Mouse (Mus musculus) layer of hippocampus, adult 6 months (tissue): ENCODE data around the gene Pfdn6. TPM values are rescaled to one million over a fixed set of nuclear protein-coding genes. Genes with fewer than 3 reads are reported as not detected.

Experiments used
- long read RNA-seq, 2 experiments: library from polyadenylated mRNA; unstranded; transcript quantifications; one replicate each; pipeline ENCODE4 v2.0.0; 2019 to 2020
- polyA plus RNA-seq: library from polyadenylated mRNA; unstranded; fragments of <200 nt; fragmentation: Nextera tagmentation; gene quantifications from 2 replicates; pipeline ENCODE4 v1.2.3, GENCODE M21; 2021

Pfdn6 gene
- polyA plus RNA-seq = 105 and 106 TPM in 2 replicates
- long read RNA-seq, experiment 1, transcript Pfdn6-201 (4 exons, 807 nt) = major isoform, 37 of 43 reads
- long read RNA-seq, experiment 1, transcript Pfdn6-204 (5 exons, 560 nt) = minor isoform, 5 of 43 reads
- long read RNA-seq, experiment 1, partial matches to known transcripts = 0 of 43 reads
- long read RNA-seq, experiment 1, other reads (novel, unspliced or antisense) = 0 of 43 reads
- long read RNA-seq, experiment 2, transcript Pfdn6-201 (4 exons, 807 nt) = major isoform, 7 of 12 reads
- long read RNA-seq, experiment 2, partial matches to known transcripts = 2 of 12 reads
- long read RNA-seq, experiment 2, other reads (novel, unspliced or antisense) = 1 of 12 reads

DNA sequence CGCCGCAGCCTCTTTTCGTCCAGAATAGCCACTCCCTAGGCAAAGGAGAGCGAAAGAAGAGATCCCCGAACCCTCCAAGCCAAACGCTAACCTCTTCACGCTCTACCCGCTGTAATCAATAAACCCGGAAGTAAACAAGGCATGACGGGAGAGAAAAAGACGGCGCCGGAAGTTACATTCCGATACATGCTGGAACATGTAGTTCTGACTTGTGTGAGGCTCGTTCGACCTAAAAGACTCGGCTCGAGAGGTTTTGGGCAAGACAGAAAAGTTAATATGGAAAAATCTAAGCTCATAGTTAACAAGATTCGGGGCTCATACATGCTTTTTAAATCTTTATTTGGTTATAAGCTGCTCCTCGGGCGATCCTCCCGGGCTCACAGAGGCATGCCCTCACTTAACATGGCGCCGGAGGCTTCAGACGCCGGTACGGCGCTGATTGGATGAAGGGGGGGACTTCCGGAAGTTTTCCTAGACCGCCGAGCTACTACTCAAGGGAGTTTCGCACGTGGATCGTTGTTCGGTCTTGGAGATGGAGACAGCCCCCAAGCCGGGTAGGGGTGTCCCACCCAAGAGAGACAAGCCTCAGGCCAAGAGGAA is at the start of gene Pfdn6, which contains the start of gene Wdr46:
TSS of gene Pfdn6 (minus strand) at position 138 of the 600 bp plus-strand sequence.
TSS of gene Wdr46 (plus strand) at position 455 of the 600 bp plus-strand sequence.

DNA sequence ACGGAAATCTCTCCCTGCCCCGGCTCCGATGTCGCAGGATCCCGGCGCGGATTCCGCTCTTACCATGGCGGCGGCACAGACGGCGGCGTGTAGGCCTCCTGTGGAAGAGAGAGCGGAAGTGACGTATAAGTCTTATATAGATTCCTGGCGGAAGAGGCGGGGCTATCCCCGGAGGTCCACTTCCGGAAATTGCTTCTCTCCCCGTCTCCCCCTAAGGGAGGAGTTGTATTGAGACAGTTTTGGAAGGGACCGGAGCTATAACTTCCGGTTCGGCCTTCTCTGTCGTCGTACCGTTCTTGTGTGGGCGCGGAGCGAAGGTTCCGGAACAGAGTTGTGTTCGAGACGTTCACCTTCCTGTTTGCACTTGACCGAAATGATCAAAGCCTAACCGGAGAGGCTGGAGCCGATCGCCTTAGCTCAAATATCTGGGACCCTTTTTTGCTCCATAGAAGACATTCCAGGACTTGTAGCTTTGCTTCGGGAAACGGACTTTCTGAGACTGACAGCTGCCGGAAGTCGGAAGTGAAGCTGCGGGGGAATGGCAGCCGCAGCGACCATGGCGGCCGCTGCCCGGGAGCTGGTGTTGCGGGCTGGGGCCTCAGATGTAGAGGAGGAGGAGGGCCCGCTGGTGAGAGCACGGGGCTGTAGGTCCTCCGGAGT is 15.5 kb upstream of the Pfdn6 start, which contains the start of the genes Vps52 and Rps18:
TSS of gene Vps52 (plus strand) at position 258 of the 660 bp plus-strand sequence.
TSS of gene Rps18 (minus strand) at position 447 of the 660 bp plus-strand sequence.

DNA sequence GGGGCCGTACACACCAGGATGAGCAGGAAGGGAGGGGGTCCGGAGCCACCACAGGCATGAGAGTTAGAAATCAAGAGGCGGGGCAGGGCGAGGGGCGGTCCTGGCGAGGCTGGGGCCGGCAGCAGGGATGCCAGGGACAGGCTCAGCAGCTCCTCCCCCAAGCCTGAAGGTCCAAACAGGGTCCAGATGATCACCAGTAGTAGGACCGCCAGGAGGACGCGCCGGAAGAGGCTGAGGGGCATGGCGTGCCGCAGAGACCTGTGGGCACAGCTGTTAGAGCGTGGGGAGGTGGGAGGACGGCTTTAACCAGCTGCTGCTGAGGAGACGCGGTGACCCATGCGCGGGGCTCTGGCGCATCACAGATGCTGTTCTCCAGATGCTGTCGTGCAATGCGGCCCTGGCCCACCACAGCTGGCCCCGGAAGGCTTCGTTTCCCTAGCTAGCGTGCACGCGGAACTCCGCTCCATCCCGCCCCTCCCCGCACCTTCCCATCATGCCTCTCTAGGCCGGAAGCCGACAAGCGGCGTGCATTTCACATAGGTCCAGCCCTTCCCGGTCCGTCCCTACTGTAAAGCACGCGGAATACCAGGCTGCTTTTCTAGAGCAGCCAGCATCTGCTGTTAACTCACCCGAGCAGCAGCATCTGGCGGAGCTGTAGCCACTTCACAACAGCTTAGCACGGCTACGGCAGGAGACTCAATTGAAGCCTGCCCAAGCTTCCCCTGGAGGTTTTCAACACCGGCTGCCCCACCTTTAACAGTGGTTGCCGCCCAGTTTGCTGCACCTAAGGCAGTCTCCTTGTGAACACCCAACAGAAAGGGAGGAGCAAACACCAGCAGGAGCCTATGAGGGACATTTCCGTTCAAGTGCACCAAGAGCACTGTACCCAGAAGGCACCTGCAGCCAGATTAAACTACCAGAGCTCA is 11.1 kb upstream of the Pfdn6 start, which contains the start of gene B3galt4:
TSS of gene B3galt4 (minus strand) at position 468 of the 926 bp plus-strand sequence.

DNA sequence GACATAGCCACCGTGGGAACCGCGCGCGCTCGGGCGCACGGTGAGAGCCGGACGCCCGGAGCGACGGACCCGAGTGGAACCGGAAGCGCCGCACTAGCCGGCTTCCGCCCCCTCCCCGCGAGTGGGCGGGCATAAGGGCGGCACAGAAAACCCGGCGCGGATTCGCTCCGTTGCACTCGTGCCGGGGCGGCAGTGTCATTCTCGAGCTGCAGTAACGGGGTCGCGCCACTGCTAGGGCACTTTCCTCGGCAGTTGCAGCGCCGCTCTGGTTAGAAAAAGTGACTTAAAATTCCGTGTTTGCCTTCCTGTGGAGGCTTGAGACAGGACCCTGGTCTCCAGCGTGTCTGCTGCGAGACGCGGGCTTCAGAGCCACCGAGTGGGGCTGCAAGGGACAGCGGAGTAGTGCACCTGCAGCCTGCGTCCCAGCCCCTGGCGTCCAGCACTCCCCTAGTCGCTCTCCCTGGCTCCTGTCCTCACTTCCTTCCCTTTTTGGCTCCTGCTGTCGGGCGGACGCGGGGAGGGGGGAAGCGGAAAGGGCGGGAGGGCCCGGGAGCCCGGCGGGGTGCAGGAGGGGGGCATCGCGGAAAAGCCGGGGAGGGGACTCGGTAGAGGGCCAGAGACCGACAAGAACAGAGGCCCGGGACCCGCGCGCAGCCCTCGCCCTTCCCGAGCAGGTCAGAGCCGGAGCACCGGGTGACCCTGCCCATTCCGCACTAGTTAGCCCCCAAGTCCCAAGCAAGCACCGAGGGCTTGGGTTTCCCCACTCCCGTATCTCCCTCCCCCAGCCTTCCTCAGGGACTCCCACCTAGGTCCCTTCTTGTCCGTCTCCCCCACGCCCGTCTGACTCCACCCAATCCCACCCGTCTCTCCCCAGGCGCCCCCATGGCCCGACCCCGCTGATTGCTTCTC is 10.5 kb downstream of the Pfdn6 start, which contains the start of gene Rgl2:
TSS of gene Rgl2 (plus strand) at position 173 of the 909 bp plus-strand sequence.

DNA sequence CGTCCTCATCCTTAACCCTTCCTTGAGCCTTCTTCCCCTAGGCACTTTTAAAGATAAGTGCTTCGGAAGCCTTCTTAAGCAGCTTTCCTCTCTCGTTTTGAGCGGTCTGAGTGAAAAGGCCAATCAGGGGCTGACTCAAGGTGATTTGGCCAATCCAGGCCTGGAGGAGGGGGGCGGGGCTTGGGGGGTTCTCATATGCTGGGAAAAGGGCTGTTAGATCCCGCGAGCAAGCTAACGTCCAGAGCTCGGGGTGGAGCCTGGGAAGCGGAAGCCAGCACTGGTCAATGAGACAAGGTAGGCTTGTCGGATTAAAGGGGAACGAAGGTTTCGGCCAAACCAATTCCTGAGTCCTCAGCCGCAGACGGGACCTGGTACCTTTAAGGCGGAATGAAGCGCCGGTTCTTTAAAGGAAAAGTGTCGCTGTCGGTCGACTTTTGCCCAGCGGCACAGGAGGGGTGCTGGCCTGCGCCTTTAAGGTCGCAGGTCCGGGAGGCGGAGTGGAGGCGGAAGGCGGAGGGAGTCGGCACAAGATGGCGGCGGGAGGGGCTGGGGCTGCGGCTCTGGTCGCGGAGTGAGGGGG is 24.4 kb downstream of the Pfdn6 start, which contains the start of the genes Tapbp and Zbtb22:
TSS of gene Tapbp (plus strand) at position 229 of the 580 bp plus-strand sequence.
TSS of gene Zbtb22 (plus strand) at position 234 of the 580 bp plus-strand sequence.

DNA sequence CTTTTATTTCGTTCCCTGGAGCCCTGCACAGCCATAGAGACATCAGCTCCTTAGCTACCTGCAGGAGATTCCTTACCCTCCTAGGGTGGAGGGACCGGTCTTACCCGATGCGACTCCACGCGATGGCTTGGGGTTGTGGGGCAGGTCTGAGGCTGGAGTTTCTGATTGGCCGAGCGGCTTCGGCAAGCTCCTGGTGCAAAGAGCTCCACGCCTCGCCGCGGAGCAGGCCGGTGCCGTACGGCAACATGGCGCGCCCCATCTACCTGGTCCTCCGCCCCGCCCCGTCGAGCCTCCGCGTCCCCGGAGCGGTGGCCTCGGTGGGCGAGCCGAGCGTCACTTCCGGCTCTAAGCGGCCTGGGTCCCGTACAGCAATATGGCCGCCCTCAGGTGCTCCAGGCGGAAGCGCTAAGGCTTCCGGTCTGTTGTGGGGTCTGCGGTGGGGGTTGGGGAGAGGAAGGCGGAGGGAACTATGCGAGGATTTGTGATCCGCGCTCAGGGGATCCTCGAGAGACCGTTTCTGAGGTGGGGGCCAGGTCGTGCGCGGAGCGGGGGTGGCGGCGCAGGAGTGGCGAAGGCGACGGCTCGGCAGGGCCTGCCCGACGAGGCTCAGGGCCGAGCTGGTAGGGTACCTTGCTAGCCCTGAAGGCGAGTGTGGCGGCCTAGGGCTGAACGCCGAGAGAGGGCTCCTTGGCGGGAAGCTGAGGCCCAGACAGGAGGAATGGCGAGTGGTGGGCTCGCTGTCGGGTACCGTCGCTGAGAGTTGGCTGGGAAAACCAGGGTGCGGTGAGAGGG is 30.9 kb downstream of the Pfdn6 start, which contains the start of gene Daxx:
TSS of gene Daxx (plus strand) at position 338 of the 792 bp plus-strand sequence.

DNA sequence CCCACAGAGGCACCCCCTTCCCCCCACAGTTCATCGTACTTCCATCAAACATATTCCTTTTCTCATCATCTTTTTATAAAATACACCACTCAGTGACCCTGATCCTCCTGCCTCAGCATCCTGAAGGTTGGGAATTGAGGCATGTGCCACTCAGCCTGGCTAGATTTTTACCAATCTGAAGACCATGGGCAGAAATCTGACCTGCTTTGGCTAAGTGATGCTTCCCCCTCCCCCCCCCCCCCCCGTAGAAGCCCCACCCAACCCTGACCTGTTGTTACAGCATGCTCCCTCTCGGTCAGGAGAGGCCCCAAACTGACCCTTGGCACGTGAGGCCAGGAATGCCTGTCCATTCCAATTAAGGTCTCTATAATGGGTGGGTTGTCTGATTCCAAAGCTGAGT is 35.3 kb downstream of the Pfdn6 start, which contains the start of gene Platr17:
TSS of gene Platr17 (plus strand) at position 301 of the 400 bp plus-strand sequence.

DNA sequence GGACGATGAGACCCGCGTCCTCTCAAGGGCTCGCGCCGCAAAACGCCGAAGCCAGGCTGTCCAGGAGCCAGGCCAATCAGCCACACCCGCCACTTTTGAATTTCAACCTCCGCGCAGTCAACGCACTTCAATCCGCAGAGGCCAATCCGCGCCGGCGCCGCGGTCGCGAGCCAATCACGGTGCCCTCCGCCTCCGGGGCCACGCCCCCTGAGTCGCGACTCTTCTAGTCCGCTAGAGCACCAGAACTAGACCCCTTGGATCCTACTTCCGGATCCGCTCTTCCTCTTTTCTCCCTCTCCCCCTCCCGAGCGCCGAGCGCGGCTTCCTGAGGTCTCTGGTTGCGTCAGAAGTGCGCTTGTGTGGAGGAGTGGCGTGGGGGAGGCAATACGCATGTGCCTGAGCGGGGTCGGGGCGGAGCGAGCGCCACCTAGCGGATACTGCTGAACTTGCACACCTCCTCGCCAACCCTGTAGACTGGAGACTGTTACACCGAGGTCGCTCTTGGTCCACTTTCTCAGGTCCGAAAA is 49.5 kb downstream of the Pfdn6 start, which contains the start of gene Kifc1:
TSS of gene Kifc1 (minus strand) at position 129 of the 527 bp plus-strand sequence.

Other genes with a start within 250 kb of the Pfdn6 start
- 33.7 and 36.0 TPM in 2 replicates for gene March2, start 221.7 kb downstream of the Pfdn6 start, polyA plus RNA-seq
- gene Rab11b, start 179.8 kb downstream of the Pfdn6 start, polyA plus RNA-seq = 642 and 757 TPM in 2 replicates
- 4.1 and 4.8 TPM in 2 replicates for gene Angptl4, start 158.5 kb downstream of the Pfdn6 start, polyA plus RNA-seq
- gene Kank3, start 129.8 kb downstream of the Pfdn6 start, polyA plus RNA-seq = 18.6 and 21.5 TPM in 2 replicates
- 3,625 and 3,721 TPM in 2 replicates for gene Rps28, start 115.8 kb downstream of the Pfdn6 start, polyA plus RNA-seq
- 965 and 1,137 TPM in 2 replicates for gene Ndufa7, start 115.8 kb downstream of the Pfdn6 start, polyA plus RNA-seq
- gene Cd320, start 97.3 kb downstream of the Pfdn6 start, polyA plus RNA-seq = 51.3 and 62.0 TPM in 2 replicates
- gene Gm7029, start 66.5 kb downstream of the Pfdn6 start, polyA plus RNA-seq = not detected in 2 replicates
- 0.51 TPM in 1 of 2 replicates, not detected in the other for gene Kifc1, start 49.7 kb downstream of the Pfdn6 start, polyA plus RNA-seq
- gene Platr17, start 35.2 kb downstream of the Pfdn6 start, polyA plus RNA-seq = 0.60 and 0.75 TPM in 2 replicates
- gene Daxx, start 30.9 kb downstream of the Pfdn6 start, polyA plus RNA-seq = 18.8 and 19.0 TPM in 2 replicates
- gene Tapbp, start 24.4 kb downstream of the Pfdn6 start, polyA plus RNA-seq = 28.3 and 30.0 TPM in 2 replicates
- gene Zbtb22, start 24.4 kb downstream of the Pfdn6 start, polyA plus RNA-seq = 4.5 and 4.6 TPM in 2 replicates
- gene Rgl2, start 10.8 kb downstream of the Pfdn6 start, polyA plus RNA-seq = 4.3 and 4.4 TPM in 2 replicates
- 5.0 and 6.5 TPM in 2 replicates for gene Wdr46, start 317 bp upstream of the Pfdn6 start, polyA plus RNA-seq
- 2.0 and 2.1 TPM in 2 replicates for gene B3galt4, start 11.1 kb upstream of the Pfdn6 start, polyA plus RNA-seq
- 48.0 and 48.1 TPM in 2 replicates for gene Vps52, start 15.5 kb upstream of the Pfdn6 start, polyA plus RNA-seq
- 812 and 816 TPM in 2 replicates for gene Rps18, start 15.7 kb upstream of the Pfdn6 start, polyA plus RNA-seq
- gene H2-K1, start 60.0 kb upstream of the Pfdn6 start, polyA plus RNA-seq = 37.2 and 44.8 TPM in 2 replicates
- 3.7 TPM in 2 replicates for gene Ring1, start 84.3 kb upstream of the Pfdn6 start, polyA plus RNA-seq
- 42.0 and 44.5 TPM in 2 replicates for gene H2-Ke6, start 87.7 kb upstream of the Pfdn6 start, polyA plus RNA-seq
- gene Slc39a7, start 91.3 kb upstream of the Pfdn6 start, polyA plus RNA-seq = 68.1 and 70.9 TPM in 2 replicates
- gene Rxrb, start 91.5 kb upstream of the Pfdn6 start, polyA plus RNA-seq = 10.4 and 11.9 TPM in 2 replicates
- 0.26 and 0.31 TPM in 2 replicates for gene Col11a2, start 99.1 kb upstream of the Pfdn6 start, polyA plus RNA-seq
- 1.9 TPM in 2 replicates for gene H2-Oa, start 152.0 kb upstream of the Pfdn6 start, polyA plus RNA-seq
- 41.6 and 44.5 TPM in 2 replicates for gene H2-DMa, start 179.2 kb upstream of the Pfdn6 start, polyA plus RNA-seq
- 39.6 and 50.6 TPM in 2 replicates for gene Brd2, start 182.3 kb upstream of the Pfdn6 start, polyA plus RNA-seq
- 0.23 and 0.52 TPM in 2 replicates for gene H2-DMb2, start 203.0 kb upstream of the Pfdn6 start, polyA plus RNA-seq
- gene H2-DMb1, start 212.7 kb upstream of the Pfdn6 start, polyA plus RNA-seq = 4.0 and 6.9 TPM in 2 replicates
- 3.6 and 4.8 TPM in 2 replicates for gene Tap1, start 247.2 kb upstream of the Pfdn6 start, polyA plus RNA-seq
- 7.6 and 9.3 TPM in 2 replicates for gene Psmb9, start 247.4 kb upstream of the Pfdn6 start, polyA plus RNA-seq